Mouse (Mus musculus): ENCODE measurements around the gene Atp5l.

DNA sequence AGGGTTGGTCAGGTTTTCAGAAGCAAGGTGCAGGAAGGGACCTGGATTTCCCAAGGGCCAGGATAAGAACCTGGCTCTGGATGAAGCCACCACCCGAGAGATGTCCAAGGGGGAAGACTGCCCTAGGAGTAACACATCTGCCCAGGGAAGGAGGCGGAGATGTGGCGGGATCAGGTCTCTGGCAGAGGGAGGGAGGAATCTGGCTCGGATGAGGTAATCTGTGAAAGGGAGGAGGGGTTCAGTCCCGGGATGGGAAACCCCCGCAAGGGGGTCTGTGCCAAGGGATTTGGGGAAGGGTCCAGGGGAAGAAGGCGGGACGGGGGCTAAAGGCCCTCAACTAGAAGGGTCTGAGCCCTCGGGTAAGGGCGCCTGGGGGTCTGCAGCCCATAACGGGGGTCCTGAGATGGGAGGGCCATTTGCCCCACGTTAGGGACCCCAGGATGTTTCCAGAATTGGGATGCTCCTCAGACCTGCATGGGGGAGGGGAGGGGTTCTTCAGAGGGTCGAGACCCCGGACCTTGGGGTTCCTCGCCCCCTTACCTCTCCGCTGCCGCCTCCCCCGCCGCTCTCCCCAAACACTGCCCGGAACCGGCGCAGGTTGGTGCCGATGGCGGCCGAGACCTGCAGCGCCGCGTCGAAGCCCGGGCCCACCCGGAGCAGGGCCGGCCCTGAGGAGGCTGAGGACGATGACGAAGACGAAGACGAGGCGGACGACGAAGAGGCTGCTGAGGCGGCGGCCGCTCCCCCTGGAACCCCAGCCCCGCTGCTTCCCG is 40.0 kb downstream of the Atp5l start:
- TF ChIP-seq CTCF (IDR thresholded peaks at IDR 0.05; ENCODE audit: low read depth, low read length): no peak
- no peak for TF ChIP-seq TAL1 (conservative IDR thresholded peaks at IDR 0.05; ENCODE audit: low read depth, low read length)
- TF ChIP-seq GATA1 (IDR thresholded peaks at IDR 0.05; ENCODE audit: borderline replicate concordance, low read length): no peak
- no peak for TF ChIP-seq POLR2AphosphoS5 (IDR thresholded peaks at IDR 0.05; ENCODE audit: insufficient replicate concordance, low read depth, low read length)
